Mouse (Mus musculus) midbrain, embryonic 16.5 days (tissue): ENCODE data around the gene Qdpr. TPM values are rescaled to one million over a fixed set of nuclear protein-coding genes. Genes with fewer than 3 reads are reported as not detected.

ENCODE experiments used
- polyA plus RNA-seq: library from polyadenylated mRNA; unstranded; fragments of >200 nt; fragmentation: Nextera tagmentation; extraction: Ambion mirVana; gene quantifications from 2 replicates; pipeline ENCODE4 v1.2.1, GENCODE M21; 2015

Gene Qdpr
- polyA plus RNA-seq, 1 experiment from 2014 or later = 127 TPM

Other genes with a start within 250 kb of the Qdpr start
- 0.33 TPM in 1 of 2 replicates, not detected in the other for gene Clrn2, start 3.5 kb upstream of the Qdpr start, polyA plus RNA-seq
- 28.8 and 31.6 TPM in 2 replicates for gene Lap3, start 43.1 kb upstream of the Qdpr start, polyA plus RNA-seq
- 265 and 266 TPM in 2 replicates for gene Med28, start 70.0 kb upstream of the Qdpr start, polyA plus RNA-seq
- gene Fam184b, start 189.4 kb upstream of the Qdpr start, polyA plus RNA-seq = 7.0 and 9.4 TPM in 2 replicates
- 5.0 and 6.6 TPM in 2 replicates for gene Ncapg, start 219.7 kb upstream of the Qdpr start, polyA plus RNA-seq